Mouse (Mus musculus) forebrain, embryonic 12.5 days (tissue): ENCODE measurements around the gene Akt1. TPM values are rescaled to one million over a fixed set of nuclear protein-coding genes. Genes with fewer than 3 reads are reported as not detected.

Source experiments
- ATAC-seq: fragments of 200-750 bp; cut with Nextera tagmentation; 2 replicates; pipeline ENCODE4 v1.8.0; 2017; ENCODE audit warnings: moderate TSS enrichment; ENCODE audit not compliant: low FRiP score
- H3K27ac ChIP-seq: fragments of 300-500 bp; sonication (generic); 2 replicates; pipeline ENCODE4 v1.5.1; 2016; ENCODE audit warnings: mild to moderate bottlenecking
- H3K27me3 ChIP-seq: fragments of 300-500 bp; sonication (generic); 2 replicates; pipeline ENCODE4 v1.6.1; 2016; ENCODE audit warnings: mild to moderate bottlenecking
- H3K36me3 ChIP-seq: fragments of 300-500 bp; sonication (generic); replicated peaks from 2 replicates; pipeline ENCODE4 v1.6.1; 2016; ENCODE audit warnings: mild to moderate bottlenecking
- H3K4me1 ChIP-seq: fragments of 300-500 bp; sonication (generic); 2 replicates; pipeline ENCODE4 v1.6.1; 2016
- H3K4me2 ChIP-seq: fragments of 300-500 bp; sonication (generic); 2 replicates; pipeline ENCODE4 v1.6.1; 2016; ENCODE audit warnings: mild to moderate bottlenecking, moderate library complexity
- H3K4me3 ChIP-seq: fragments of 300-500 bp; sonication (generic); replicated peaks from 2 replicates; pipeline ENCODE4 v1.5.1; 2016; ENCODE audit warnings: mild to moderate bottlenecking
- H3K9ac ChIP-seq: fragments of 300-500 bp; sonication (generic); 2 replicates; pipeline ENCODE4 v1.6.1; 2016; ENCODE audit warnings: mild to moderate bottlenecking
- H3K9me3 ChIP-seq: fragments of 300-500 bp; sonication (generic); 2 replicates; pipeline ENCODE4 v1.6.1; 2016
- WGBS: fragments of 180-500 bp; shearing (Covaris S2); methylation state at CpG from one replicate; pipeline ENCODE4 v1.1.7; 2016; 5-methylcytosine and 5-hydroxymethylcytosine counted together
- polyA plus RNA-seq: library from polyadenylated mRNA; unstranded; fragments of >200 nt; fragmentation: Nextera tagmentation; extraction: Ambion mirVana; gene quantifications from 2 replicates; pipeline ENCODE4 v1.2.1, GENCODE M21; 2016

Gene Akt1
- polyA plus RNA-seq, 1 experiment from 2014 or later = 71.6 TPM

GRCm38 (mm10) chr12:112651778-112652439 is 22.8 kb downstream of the Akt1 start:
- peaks cover 13% of the 10 kb centered on the region; the same call in 1 of the 2 replicates for H3K4me1 ChIP-seq
- WGBS = 81% methylated on average over 5 of the region's 5 CpGs
- ATAC-seq = no peak
- H3K4me3 ChIP-seq = no peak overlapping the region
- no peaks in the 10 kb centered on the region for H3K9me3 ChIP-seq
- no peak overlapping the region for H3K9ac ChIP-seq
- no peak overlapping the region for H3K27ac ChIP-seq
- no peaks in the 10 kb centered on the region for H3K27me3 ChIP-seq
- H3K4me2 ChIP-seq = no peak overlapping the region
- H3K36me3 ChIP-seq = peaks cover 96% of the 10 kb centered on the region

DNA sequence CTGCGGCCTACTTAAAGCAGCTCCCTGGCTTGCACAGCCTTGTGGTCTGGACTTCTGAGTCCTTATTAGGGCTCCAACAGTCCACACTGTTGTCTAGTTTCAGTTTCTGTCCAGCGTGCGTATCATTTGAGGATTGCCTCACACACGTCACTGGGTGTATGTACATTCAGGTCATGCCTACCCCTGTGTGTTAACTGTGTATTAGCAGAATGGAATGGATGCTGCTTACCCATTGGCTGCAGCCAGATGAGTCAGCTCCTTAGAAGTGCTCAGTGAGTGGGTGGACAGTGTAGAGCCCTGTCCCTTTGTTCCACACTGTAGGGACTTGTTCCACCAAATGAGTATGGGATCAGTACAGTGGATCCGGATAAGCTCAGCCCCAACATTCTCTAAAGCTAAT is 26.6 kb downstream of the Akt1 start:
- 94% methylated on average over 5 of the region's 5 CpGs for WGBS
- H3K4me1 ChIP-seq = peaks cover 19% of the 10 kb centered on the region
- H3K9me3 ChIP-seq = no peaks in the 10 kb centered on the region
- no peak overlapping the region for H3K9ac ChIP-seq
- peaks cover 59% of the 10 kb centered on the region for H3K36me3 ChIP-seq
- H3K27ac ChIP-seq = no peak overlapping the region
- H3K4me2 ChIP-seq = no peak overlapping the region
- no peak overlapping the region for H3K4me3 ChIP-seq
- ATAC-seq = no peak
- H3K27me3 ChIP-seq = no peaks in the 10 kb centered on the region

DNA sequence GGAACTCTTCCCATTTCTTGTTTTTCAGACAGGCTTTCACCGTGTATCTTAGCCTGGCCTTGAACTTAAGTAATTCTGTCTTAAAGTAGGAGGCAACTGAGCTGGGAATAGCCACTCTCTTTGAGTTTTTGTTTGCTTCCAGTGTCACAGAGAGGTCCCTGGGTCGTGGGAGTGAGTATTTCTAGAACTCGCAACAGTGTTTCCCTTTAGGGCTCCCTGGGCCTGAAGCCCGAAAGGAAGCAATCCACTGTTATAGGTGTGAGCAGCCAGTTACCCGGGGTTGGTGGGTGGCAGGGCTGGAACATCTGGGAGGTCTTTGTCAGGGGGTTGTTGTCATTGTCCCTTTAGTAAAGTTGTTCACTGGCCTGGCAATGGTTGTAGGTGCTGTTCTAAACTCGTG is 28.5 kb downstream of the Akt1 start:
- WGBS = 59% methylated on average over 6 of the region's 6 CpGs
- peak overlapping the region; percentile 80; the same call in 1 of the 2 replicates for H3K9ac ChIP-seq
- no peak overlapping the region for H3K27ac ChIP-seq
- peak overlapping the region; percentile 70 for H3K4me2 ChIP-seq
- peaks cover 42% of the 10 kb centered on the region for H3K36me3 ChIP-seq
- H3K9me3 ChIP-seq = no peaks in the 10 kb centered on the region
- H3K27me3 ChIP-seq = no peaks in the 10 kb centered on the region
- H3K4me1 ChIP-seq = peaks cover 19% of the 10 kb centered on the region
- no peak for ATAC-seq
- peak overlapping the region; percentile 77 for H3K4me3 ChIP-seq

DNA sequence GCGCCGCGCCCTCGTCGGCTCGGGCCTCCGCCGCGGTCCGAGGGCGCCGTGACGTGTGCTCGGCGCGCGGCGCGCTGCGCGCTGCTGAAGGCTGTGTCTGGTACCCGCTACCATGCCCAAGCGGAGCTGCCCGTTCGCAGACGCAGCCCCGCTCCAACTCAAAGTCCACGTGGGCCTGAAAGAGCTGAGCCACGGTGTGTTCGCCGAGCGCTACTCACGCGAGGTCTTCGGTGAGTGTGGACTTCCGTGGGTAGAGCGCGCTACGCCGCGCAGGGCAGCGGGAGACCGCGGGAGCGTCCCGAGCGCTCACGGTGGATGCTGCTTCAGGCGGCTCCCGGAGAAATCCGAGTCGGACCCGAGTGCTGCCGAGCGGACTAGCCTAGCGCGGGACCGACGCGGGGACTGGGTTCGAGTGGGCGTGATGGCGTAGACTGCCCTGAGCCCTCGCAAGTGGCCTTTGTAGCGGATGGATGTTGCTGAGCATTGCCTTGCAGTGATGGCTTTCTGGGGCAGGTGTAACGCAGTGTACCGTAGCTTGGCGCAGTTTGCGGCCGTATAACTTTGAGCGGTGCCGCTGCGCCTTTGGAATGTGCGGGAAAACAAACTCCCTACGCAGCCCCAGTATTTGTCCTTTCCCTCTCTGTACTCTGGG is 29.7 kb downstream of the Akt1 start:
- H3K27me3 ChIP-seq = no peaks in the 10 kb centered on the region
- peak overlapping the region; percentile 80 for H3K9ac ChIP-seq
- H3K36me3 ChIP-seq = peaks cover 30% of the 10 kb centered on the region
- WGBS = under 1% methylated on average over 75 of the region's 75 CpGs
- H3K27ac ChIP-seq = peak overlapping the region; percentile 86
- peak overlapping the region; percentile 70 for H3K4me2 ChIP-seq
- peaks cover 19% of the 10 kb centered on the region for H3K4me1 ChIP-seq
- peak overlapping the region; percentile 77 for H3K4me3 ChIP-seq
- no peak for ATAC-seq
- no peaks in the 10 kb centered on the region for H3K9me3 ChIP-seq

DNA sequence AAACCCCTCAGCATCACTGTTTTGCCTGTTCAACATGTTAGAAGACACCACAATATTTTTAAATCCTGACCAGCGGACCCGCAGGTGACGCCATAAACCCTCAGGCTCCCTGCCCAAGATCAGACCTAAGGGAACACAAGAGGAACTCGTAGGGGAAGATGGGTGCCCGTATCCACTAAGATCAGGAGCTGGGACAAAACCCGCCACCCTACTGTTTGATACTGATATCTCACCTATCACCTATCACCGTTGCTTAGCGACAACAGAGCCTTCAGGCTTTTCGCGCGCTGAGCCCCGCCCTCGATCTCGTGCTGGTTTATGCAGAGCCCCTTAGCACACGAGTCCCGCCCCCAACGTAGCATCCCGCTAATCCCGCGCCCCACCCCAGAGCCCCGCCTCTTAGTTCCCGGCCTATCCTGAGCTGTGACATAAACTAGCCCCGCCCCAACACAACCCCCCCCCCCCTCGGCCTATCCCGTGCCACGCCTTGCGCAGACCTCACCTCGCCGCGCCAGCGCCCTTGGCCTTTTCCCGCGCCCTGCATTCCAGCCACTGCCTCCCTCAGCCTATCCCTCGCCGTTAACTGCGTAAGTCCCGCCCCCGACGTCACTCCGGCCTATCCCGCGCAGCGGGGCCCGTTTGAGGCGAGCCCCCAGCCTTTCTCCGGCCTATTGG is 30.4 kb downstream of the Akt1 start, which contains the start of gene Siva1:
Gene Siva1, plus strand, starts transcription at position 500 of the 675 bp plus-strand sequence.
- WGBS = 3% methylated on average over 39 of the region's 46 CpGs
- ATAC-seq = peak; percentile 98
- peaks cover 19% of the 10 kb centered on the region for H3K4me1 ChIP-seq

GRCm38 (mm10) chr12:112643126-112643525 is 31.6 kb downstream of the Akt1 start:
- H3K9me3 ChIP-seq = no peaks in the 10 kb centered on the region
- ATAC-seq = no peak
- H3K9ac ChIP-seq = no peak overlapping the region
- no peak overlapping the region for H3K4me3 ChIP-seq
- no peaks in the 10 kb centered on the region for H3K27me3 ChIP-seq
- peaks cover 12% of the 10 kb centered on the region for H3K36me3 ChIP-seq
- H3K4me2 ChIP-seq = no peak overlapping the region
- no peak overlapping the region for H3K27ac ChIP-seq
- peaks cover 19% of the 10 kb centered on the region for H3K4me1 ChIP-seq
- WGBS = 95% methylated on average over 6 of the region's 6 CpGs

More for the DNA sequence above, 30.4 kb downstream of the Akt1 start, which contains the start of gene Siva1:
- Histone ChIP-seq H3K27me3 (no peaks in the 10 kb centered on the region), H3K9ac (peak within 1 kb of the TSS; percentile 80), H3K4me3 (peak within 1 kb of the TSS; percentile 77), H3K27ac (peak within 1 kb of the TSS; percentile 86), H3K36me3 (peaks cover 24% of the 10 kb centered on the region), H3K9me3 (no peaks in the 10 kb centered on the region), H3K4me2 (peak within 1 kb of the TSS; percentile 70)

GRCm38 (mm10) chr12:112639526-112639925 is 35.2 kb downstream of the Akt1 start:
- no peak overlapping the region for H3K27ac ChIP-seq
- 88% methylated on average over 10 of the region's 10 CpGs for WGBS
- H3K9me3 ChIP-seq = no peaks in the 10 kb centered on the region
- H3K9ac ChIP-seq = no peak overlapping the region
- H3K36me3 ChIP-seq = no peaks in the 10 kb centered on the region
- no peak for ATAC-seq
- no peak overlapping the region for H3K4me2 ChIP-seq
- H3K4me3 ChIP-seq = no peak overlapping the region
- H3K4me1 ChIP-seq = 0 out of 2 replicates have a peak, but pooled peaks cover 3% of the 10 kb centered on the region
- no peaks in the 10 kb centered on the region for H3K27me3 ChIP-seq

- no peak overlapping the region for H3K27ac ChIP-seq
- H3K4me1 ChIP-seq = peaks cover 7% of the 10 kb centered on the region
- H3K36me3 ChIP-seq = no peaks in the 10 kb centered on the region
- H3K9ac ChIP-seq = no peak overlapping the region
- no peak overlapping the region for H3K4me3 ChIP-seq
- H3K9me3 ChIP-seq = no peaks in the 10 kb centered on the region
- WGBS = 81% methylated on average over 9 of the region's 9 CpGs
- ATAC-seq = no peak
- H3K4me2 ChIP-seq = no peak overlapping the region
- no peaks in the 10 kb centered on the region; the same call in 1 of the 2 replicates for H3K27me3 ChIP-seq
These were observed 41.0 kb downstream of the Akt1 start for GRCm38 (mm10) chr12:112633686-112634085.

DNA sequence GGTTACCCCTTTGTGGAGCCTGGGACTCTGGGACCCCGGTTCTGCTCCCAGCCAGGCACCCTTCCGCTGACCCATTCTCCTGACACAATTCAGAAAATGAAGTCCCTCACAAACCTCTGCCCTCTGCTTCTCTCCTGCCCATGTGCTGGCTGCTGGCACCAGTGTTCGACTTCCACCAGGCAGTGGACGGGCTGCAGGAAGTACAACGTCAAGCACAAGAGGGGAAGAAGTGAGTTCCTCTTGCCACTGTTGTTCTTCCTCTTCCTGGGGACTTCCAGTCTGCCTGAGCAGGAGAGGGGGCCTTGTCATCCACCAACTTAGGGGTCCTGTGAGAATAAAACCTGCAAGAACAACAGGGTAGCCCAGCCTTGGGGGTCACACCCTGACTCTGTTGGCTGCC is 41.8 kb downstream of the Akt1 start:
- 84% methylated on average over 5 of the region's 5 CpGs for WGBS
- no peak overlapping the region for H3K4me2 ChIP-seq
- no peaks in the 10 kb centered on the region; the same call in 1 of the 2 replicates for H3K27me3 ChIP-seq
- no peak overlapping the region for H3K4me3 ChIP-seq
- H3K9me3 ChIP-seq = no peaks in the 10 kb centered on the region
- no peak for ATAC-seq
- H3K9ac ChIP-seq = no peak overlapping the region
- H3K4me1 ChIP-seq = peaks cover 8% of the 10 kb centered on the region
- H3K36me3 ChIP-seq = no peaks in the 10 kb centered on the region
- H3K27ac ChIP-seq = no peak overlapping the region

GRCm38 (mm10) chr12:112632084-112632777 is 42.5 kb downstream of the Akt1 start:
- H3K4me2 ChIP-seq = no peak overlapping the region
- no peak overlapping the region for H3K27ac ChIP-seq
- no peaks in the 10 kb centered on the region; the same call in 1 of the 2 replicates for H3K27me3 ChIP-seq
- H3K4me3 ChIP-seq = no peak overlapping the region
- WGBS = 80% methylated on average over 11 of the region's 11 CpGs
- peaks cover 8% of the 10 kb centered on the region for H3K4me1 ChIP-seq
- H3K9ac ChIP-seq = no peak overlapping the region
- H3K36me3 ChIP-seq = no peaks in the 10 kb centered on the region
- no peak for ATAC-seq
- H3K9me3 ChIP-seq = no peaks in the 10 kb centered on the region

- ATAC-seq = no peak
- no peak overlapping the region for H3K9ac ChIP-seq
- H3K27ac ChIP-seq = no peak overlapping the region
- H3K4me2 ChIP-seq = no peak overlapping the region
- H3K4me3 ChIP-seq = no peak overlapping the region
- no peaks in the 10 kb centered on the region for H3K36me3 ChIP-seq
- 84% methylated on average over 1 of the region's 1 CpGs for WGBS
- no peaks in the 10 kb centered on the region for H3K9me3 ChIP-seq
- no peaks in the 10 kb centered on the region; the same call in 1 of the 2 replicates for H3K27me3 ChIP-seq
- peaks cover 8% of the 10 kb centered on the region for H3K4me1 ChIP-seq
These were observed 43.2 kb downstream of the Akt1 start for GRCm38 (mm10) chr12:112631472-112631871.

- ATAC-seq = no peak
- no peaks in the 10 kb centered on the region for H3K36me3 ChIP-seq
- no peak overlapping the region for H3K4me2 ChIP-seq
- H3K9ac ChIP-seq = no peak overlapping the region
- H3K9me3 ChIP-seq = no peaks in the 10 kb centered on the region
- no peak overlapping the region for H3K4me3 ChIP-seq
- peaks cover 8% of the 10 kb centered on the region for H3K4me1 ChIP-seq
- no peak overlapping the region for H3K27ac ChIP-seq
- WGBS = 87% methylated on average over 5 of the region's 5 CpGs
- H3K27me3 ChIP-seq = no peaks in the 10 kb centered on the region; the same call in 1 of the 2 replicates
These were observed 43.9 kb downstream of the Akt1 start for GRCm38 (mm10) chr12:112630796-112631195.
